Mouse (Mus musculus): ENCODE data around the gene 9130023H24Rik. TPM values are rescaled to one million over a fixed set of nuclear protein-coding genes. Genes with fewer than 3 reads are reported as not detected.

The 9130023H24Rik gene
- polyA plus RNA-seq, 1 experiment, result 0.71 TPM

- TF ChIP-seq POLR2A (IDR thresholded peaks at IDR 0.05; ENCODE audit: low read depth, low read length) (no peak), CTCF (IDR thresholded peaks at IDR 0.05; ENCODE audit: extremely low read depth, insufficient read length, insufficient replicate concordance, low read depth, low read length) (no peak)
- Histone ChIP-seq H3K27ac (ENCODE audit: insufficient read depth, low read depth, low read length) (no peak overlapping the region), H3K27me3 (ENCODE audit: control insufficient read depth, insufficient read depth, low read length) (no peaks in the 10 kb centered on the region), H3K4me1 (ENCODE audit: control insufficient read depth, insufficient read depth, insufficient read length, low read length) (peaks cover 8% of the 10 kb centered on the region), H3K4me3 (ENCODE audit: low read depth, low read length) (no peak overlapping the region), H3K36me3 (ENCODE audit: control insufficient read depth, insufficient read depth, low read length) (no peaks in the 10 kb centered on the region)
- 83% methylated on average over 9 of the region's 9 CpGs for WGBS
Measured at GRCm38 (mm10) chr7:128203071-128203470, 34.8 kb downstream of the 9130023H24Rik start.

DNA sequence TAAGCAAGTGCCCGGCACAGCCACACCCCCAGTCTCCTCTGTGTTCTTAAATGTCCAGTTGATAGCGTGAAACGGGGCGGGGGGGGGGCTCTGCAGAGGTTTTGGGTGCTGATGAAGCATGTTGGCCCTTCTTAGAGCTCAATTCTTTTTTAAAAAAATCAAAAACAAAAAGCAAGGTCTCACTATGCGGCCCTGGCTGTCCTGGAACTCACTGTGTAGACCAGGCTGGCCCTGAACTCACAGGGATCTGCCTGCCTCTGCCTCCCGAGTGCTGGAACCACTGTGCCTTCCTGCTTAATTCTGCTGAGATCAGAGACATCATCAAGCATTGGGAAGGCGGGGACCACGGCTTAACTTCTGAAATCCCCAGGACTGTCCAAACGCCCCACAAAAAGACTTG lies 36.2 kb downstream of the 9130023H24Rik start:
- 87% methylated on average over 9 of the region's 9 CpGs for WGBS
- H3K27ac ChIP-seq (ENCODE audit: insufficient read depth, low read depth, low read length), result no peak overlapping the region
- H3K27me3 ChIP-seq (ENCODE audit: control insufficient read depth, insufficient read depth, low read length), result no peaks in the 10 kb centered on the region
- no peaks in the 10 kb centered on the region for H3K36me3 ChIP-seq (ENCODE audit: control insufficient read depth, insufficient read depth, low read length)
- peaks cover 8% of the 10 kb centered on the region for H3K4me1 ChIP-seq (ENCODE audit: control insufficient read depth, insufficient read depth, insufficient read length, low read length)
- TF ChIP-seq POLR2A (IDR thresholded peaks at IDR 0.05; ENCODE audit: low read depth, low read length), result no peak
- TF ChIP-seq CTCF (IDR thresholded peaks at IDR 0.05; ENCODE audit: extremely low read depth, insufficient read length, insufficient replicate concordance, low read depth, low read length), result no peak
- no peak overlapping the region for H3K4me3 ChIP-seq (ENCODE audit: low read depth, low read length)

Other genes starting within 250 kb of the 9130023H24Rik start
- gene Pycard, start 244.2 kb downstream of the 9130023H24Rik start, polyA plus RNA-seq (2012; rRNA removed), result 602 and 952 TPM in 2 replicates
- 7.4 and 8.8 TPM in 2 replicates for gene Trim72, start 234.1 kb downstream of the 9130023H24Rik start, polyA plus RNA-seq (2012; rRNA removed)
- 3.1 and 3.3 TPM in 2 replicates for gene Itgam, start 175.4 kb downstream of the 9130023H24Rik start, polyA plus RNA-seq (2012; rRNA removed)
- gene Gm49368, start 175.3 kb downstream of the 9130023H24Rik start, polyA plus RNA-seq (2012; rRNA removed), result 0.05 and 0.09 TPM in 2 replicates
- 4.6 and 5.8 TPM in 2 replicates for gene Itgax, start 108.5 kb downstream of the 9130023H24Rik start, polyA plus RNA-seq (2012; rRNA removed)
- gene Itgad, start 83.7 kb downstream of the 9130023H24Rik start, polyA plus RNA-seq (2012; rRNA removed), result 0.61 and 1.4 TPM in 2 replicates
- 0.53 and 1.1 TPM in 2 replicates for gene Cox6a2, start 31.6 kb downstream of the 9130023H24Rik start, polyA plus RNA-seq (2012; rRNA removed)
- gene Armc5, start 689 bp downstream of the 9130023H24Rik start, polyA plus RNA-seq (2012; rRNA removed), result 24.7 and 57.1 TPM in 2 replicates
- 38.0 and 56.7 TPM in 2 replicates for gene Tgfb1i1, start 8.8 kb upstream of the 9130023H24Rik start, polyA plus RNA-seq (2012; rRNA removed)
- not detected in 2 replicates for gene Slc5a2, start 27.6 kb upstream of the 9130023H24Rik start, polyA plus RNA-seq (2012; rRNA removed)
- 47.4 and 52.7 TPM in 2 replicates for gene BC017158, start 60.1 kb upstream of the 9130023H24Rik start, polyA plus RNA-seq (2012; rRNA removed)
- 3.4 and 9.0 TPM in 2 replicates for gene Rgs10, start 180.7 kb upstream of the 9130023H24Rik start, polyA plus RNA-seq (2012; rRNA removed)
- gene Tial1, start 223.7 kb upstream of the 9130023H24Rik start, polyA plus RNA-seq (2012; rRNA removed), result 9.5 and 11.6 TPM in 2 replicates